14 mouse cellular contexts compared by ENCODE assay signal in genomic region chrX:139622071-139622470, GRCm38 (mm10).
"Had no signal": no experiment of that assay in that cellular context is flagged by ENCODE, and none has a peak within 500 bp of the region (broad histone marks: within the 10 kb centered on the region; RNA-seq: fewer than 3 reads in every experiment).

No protein-coding gene starts in this region.

- DNase-seq: gastrocnemius, postnatal 14 days; gastrocnemius, postnatal 36 days; heart, adult 11 months; heart, adult 2 months; heart, postnatal 14 days; heart, postnatal 36 days; kidney, adult 11 months; kidney, adult 2 months; kidney, adult 9 months; kidney, postnatal 14 days; kidney, postnatal 36 days; layer of hippocampus, adult 9-11 months; layer of hippocampus, postnatal 36 days; left cerebral cortex, postnatal 4 days had no signal
